Mouse (Mus musculus): ENCODE measurements around the gene Map3k20.
A peak's percentile ranks its signal among the peaks of the same experiment; 100 is the strongest.

Gene Map3k20

GRCm38 (mm10) chr2:72285256-72285887, at the start of gene Map3k20:
Gene Map3k20, plus strand, starts transcription at chr2:72285637.
- peak; percentile 47 to 64 for DNase-seq

- no peak for DNase-seq
Observed at GRCm38 (mm10) chr2:72238421-72238820, 47.0 kb upstream of the Map3k20 start.

GRCm38 (mm10) chr2:72238925-72239324, 46.5 kb upstream of the Map3k20 start:
- DNase-seq: no peak

GRCm38 (mm10) chr2:72239456-72239855, 46.0 kb upstream of the Map3k20 start:
- no peak for DNase-seq

- no peak for DNase-seq
Observed at GRCm38 (mm10) chr2:72239993-72240392, 45.4 kb upstream of the Map3k20 start.

- no peak for DNase-seq
Observed at GRCm38 (mm10) chr2:72240691-72241090, 44.7 kb upstream of the Map3k20 start.

GRCm38 (mm10) chr2:72241714-72242472, 43.5 kb upstream of the Map3k20 start:
- no peak for DNase-seq

GRCm38 (mm10) chr2:72242910-72243675, 42.3 kb upstream of the Map3k20 start:
- no peak for DNase-seq

GRCm38 (mm10) chr2:72245631-72246030, 39.8 kb upstream of the Map3k20 start:
- no peak for DNase-seq

GRCm38 (mm10) chr2:72246376-72246775, 39.1 kb upstream of the Map3k20 start:
- DNase-seq: no peak

- DNase-seq: no peak
Observed at GRCm38 (mm10) chr2:72247819-72248218, 37.6 kb upstream of the Map3k20 start.

- DNase-seq: no peak
Observed at GRCm38 (mm10) chr2:72252510-72253505, 32.6 kb upstream of the Map3k20 start.

- no peak for DNase-seq
Observed at GRCm38 (mm10) chr2:72253882-72254281, 31.6 kb upstream of the Map3k20 start.

- no peak for DNase-seq
Observed at GRCm38 (mm10) chr2:72254813-72255582, 30.4 kb upstream of the Map3k20 start.

GRCm38 (mm10) chr2:72260704-72261103, 24.7 kb upstream of the Map3k20 start:
- DNase-seq: no peak

- DNase-seq: no peak
Observed at GRCm38 (mm10) chr2:72262814-72263480, 22.5 kb upstream of the Map3k20 start.

GRCm38 (mm10) chr2:72267390-72267789, 18.0 kb upstream of the Map3k20 start:
- DNase-seq: no peak

GRCm38 (mm10) chr2:72269651-72270341, 15.6 kb upstream of the Map3k20 start:
- DNase-seq: no peak

- no peak for DNase-seq
Observed at GRCm38 (mm10) chr2:72278247-72278873, 7.1 kb upstream of the Map3k20 start.

- DNase-seq: no peak
Observed at GRCm38 (mm10) chr2:72280524-72280923, 4.9 kb upstream of the Map3k20 start.
